Mouse (Mus musculus) hematopoietic stem cell, adult 5-6 weeks (primary cell): ENCODE measurements around the gene Gnai3. TPM values are rescaled to one million over a fixed set of nuclear protein-coding genes. Genes with fewer than 3 reads are reported as not detected.

ENCODE experiments used
- ATAC-seq, 2 experiments: fragments of 125-278 bp in 1 of 2; replicated peaks in 1 of 2; 2 replicates each; pipeline ENCODE4 v1.8.0; 2016 to 2017; ENCODE audit warnings: inconsistent platforms in 2 of 2, mild to moderate bottlenecking in 2 of 2, moderate number of reproducible peaks in 2 of 2, low read depth in 1 of 2, moderate TSS enrichment in 1 of 2; ENCODE audit not compliant: low FRiP score in 2 of 2, poor library complexity in 2 of 2, severe bottlenecking in 2 of 2, insufficient read depth in 1 of 2, low TSS enrichment in 1 of 2
- total RNA-seq: library from RNA; stranded (forward); fragments of 172-1452, 232-1000 nt; gene quantifications from 2 replicates; pipeline ENCODE4 v1.2.3, GENCODE M21; 2017

Gnai3 gene
- total RNA-seq, 1 experiment from 2014 or later: 171 TPM

DNA sequence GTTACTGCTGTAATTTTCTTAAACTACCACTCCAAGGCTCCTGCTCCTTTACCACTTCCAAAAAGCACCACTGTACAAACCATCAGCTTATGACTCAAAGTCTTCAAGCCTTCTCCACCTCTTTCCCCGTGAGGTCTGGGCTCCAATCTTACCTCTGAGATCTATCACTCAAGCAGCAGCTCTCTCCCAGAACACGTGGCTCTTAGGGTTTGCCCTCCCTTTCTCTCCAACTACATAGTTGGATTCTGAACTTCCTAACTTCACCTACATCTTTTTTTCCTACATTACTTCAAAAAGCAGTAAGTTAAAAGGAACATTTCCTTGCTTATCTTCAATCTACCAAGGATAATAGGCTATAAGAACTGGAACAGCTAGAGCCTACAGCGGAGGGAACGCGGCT is 17.4 kb downstream of the Gnai3 start:
- ATAC-seq: no peak

DNA sequence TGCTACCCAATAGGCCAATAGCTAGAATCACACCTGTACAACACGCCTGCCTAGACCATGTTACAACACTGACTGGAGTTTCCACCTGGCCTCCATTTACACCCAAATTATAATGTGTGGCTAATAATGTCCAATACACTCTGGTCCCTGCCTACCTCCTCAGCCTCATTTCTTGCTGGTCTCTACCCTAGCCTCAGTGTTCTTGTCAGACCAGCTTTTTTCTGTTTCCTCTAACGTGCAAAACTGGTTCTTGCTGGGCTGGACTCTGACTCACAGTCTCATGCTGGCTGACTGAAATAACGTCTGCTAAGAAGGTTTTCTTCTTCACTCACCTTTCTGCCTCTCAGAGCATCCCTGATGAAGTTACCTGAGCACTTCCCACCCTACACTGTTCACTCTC is 19.6 kb downstream of the Gnai3 start:
- ATAC-seq: no peak

GRCm38 (mm10) chr3:108124131-108124530 is 21.8 kb downstream of the Gnai3 start:
- no peak for ATAC-seq

DNA sequence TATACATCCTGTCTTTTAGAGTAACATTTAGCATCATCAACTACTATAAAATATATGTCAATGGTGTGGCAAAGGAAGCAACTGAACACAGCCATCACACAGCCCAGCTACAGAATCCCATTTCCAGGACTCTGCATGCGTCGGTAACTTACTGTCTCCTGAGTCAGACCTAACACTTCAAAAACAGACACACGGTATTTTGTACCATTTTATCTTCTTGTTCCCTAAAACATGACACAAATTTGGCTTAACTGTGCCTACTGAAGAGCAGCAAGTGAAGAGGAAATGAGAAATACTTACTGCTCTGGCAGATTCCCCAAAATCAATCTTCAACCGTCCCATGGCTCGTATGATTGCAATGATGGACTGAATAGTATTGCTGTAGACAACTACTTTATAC is 22.7 kb downstream of the Gnai3 start:
- no peak for ATAC-seq

- ATAC-seq: no peak
These were observed 24.8 kb downstream of the Gnai3 start for GRCm38 (mm10) chr3:108121101-108121500.

GRCm38 (mm10) chr3:108117465-108117864 is 28.5 kb downstream of the Gnai3 start:
- ATAC-seq: no peak

DNA sequence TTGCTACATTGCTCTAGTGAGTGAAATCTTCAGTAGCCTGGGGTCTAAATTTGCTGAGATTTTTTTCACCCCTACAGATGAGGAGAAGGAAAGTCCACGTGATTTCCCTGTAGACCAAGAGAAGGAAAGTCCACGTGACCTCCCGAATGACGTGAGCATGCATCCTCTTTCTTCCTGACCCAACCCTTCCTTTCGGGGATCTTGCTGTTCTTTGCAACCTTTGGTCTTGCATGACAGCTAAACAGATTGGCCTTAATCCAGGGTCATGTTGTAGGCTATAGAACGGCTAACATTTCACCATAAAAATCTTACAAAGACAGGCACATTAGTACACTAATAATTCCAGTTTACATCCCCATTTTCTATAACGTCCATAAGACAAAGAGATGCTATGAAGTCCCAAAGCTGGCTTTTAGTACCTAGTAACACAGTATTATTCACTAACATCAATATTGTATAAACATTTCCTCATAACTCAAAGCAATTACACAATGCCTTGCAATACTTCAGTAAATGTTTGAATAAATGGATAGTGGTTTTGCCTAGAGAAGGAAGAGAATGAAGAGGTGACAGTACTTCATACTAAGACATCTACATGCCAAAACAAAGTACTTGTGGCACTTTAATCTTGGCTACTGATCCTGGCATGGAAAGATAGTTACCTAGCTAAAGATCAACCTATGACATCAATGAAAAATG is 32.2 kb downstream of the Gnai3 start:
- no peak for ATAC-seq

- ATAC-seq: no peak
These were observed 33.3 kb downstream of the Gnai3 start for GRCm38 (mm10) chr3:108112666-108113065.

GRCm38 (mm10) chr3:108112246-108112645 is 33.7 kb downstream of the Gnai3 start:
- ATAC-seq: no peak

GRCm38 (mm10) chr3:108111320-108111719 is 34.6 kb downstream of the Gnai3 start:
- no peak for ATAC-seq

GRCm38 (mm10) chr3:108105281-108105680 is 40.7 kb downstream of the Gnai3 start:
- ATAC-seq: no peak

- ATAC-seq: no peak
These were observed 43.9 kb downstream of the Gnai3 start for GRCm38 (mm10) chr3:108102075-108102474.

DNA sequence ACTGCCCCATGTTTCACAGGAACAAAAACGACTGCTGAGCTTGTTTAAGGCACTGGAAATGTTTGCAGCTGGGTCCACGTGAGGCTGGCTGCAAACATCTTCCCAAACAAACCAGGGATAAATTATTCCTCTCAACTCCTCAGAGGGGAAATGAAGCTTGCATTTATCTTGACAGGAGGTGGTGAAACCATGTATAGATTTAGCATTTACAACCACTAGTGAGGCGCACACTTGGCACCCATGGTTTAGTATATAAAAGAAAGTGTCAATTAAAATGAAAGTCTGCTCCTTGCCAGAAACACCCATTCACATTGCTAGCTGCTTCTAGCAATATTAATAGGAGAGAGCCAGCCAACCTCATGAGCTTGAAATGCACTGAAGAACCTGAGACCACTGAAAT is 44.4 kb downstream of the Gnai3 start:
- ATAC-seq: no peak

- no peak for ATAC-seq
These were observed 47.6 kb downstream of the Gnai3 start for GRCm38 (mm10) chr3:108098316-108098715.

GRCm38 (mm10) chr3:108097656-108098055 is 48.3 kb downstream of the Gnai3 start:
- no peak for ATAC-seq

DNA sequence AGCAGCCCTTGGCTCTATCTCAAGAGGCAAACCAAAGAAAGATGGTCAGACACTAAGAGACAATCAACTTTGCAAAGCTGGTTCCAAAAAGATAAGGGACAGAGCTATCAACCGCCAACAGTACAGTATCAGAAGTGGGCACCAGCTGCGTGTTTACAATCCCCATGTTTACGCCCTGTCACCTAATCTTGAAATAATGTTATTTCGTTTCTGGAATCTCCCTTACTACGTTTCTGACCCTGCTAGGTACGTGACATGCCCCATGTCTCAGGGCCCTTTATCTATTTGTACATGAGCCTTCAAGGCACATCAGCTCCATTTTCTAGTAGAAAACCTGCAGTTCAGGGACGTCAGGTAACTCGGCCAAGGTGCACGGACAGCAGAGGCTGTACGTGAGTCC is 49.2 kb downstream of the Gnai3 start:
- peak in 1 of 2 experiments; percentile 22; a peak in 1 of 4 replicates for ATAC-seq

GRCm38 (mm10) chr3:108096226-108096625 is 49.7 kb downstream of the Gnai3 start:
- peak; percentile 63 to 74 for ATAC-seq

- ATAC-seq: no peak
These were observed 50.8 kb downstream of the Gnai3 start for GRCm38 (mm10) chr3:108094976-108095760.

DNA sequence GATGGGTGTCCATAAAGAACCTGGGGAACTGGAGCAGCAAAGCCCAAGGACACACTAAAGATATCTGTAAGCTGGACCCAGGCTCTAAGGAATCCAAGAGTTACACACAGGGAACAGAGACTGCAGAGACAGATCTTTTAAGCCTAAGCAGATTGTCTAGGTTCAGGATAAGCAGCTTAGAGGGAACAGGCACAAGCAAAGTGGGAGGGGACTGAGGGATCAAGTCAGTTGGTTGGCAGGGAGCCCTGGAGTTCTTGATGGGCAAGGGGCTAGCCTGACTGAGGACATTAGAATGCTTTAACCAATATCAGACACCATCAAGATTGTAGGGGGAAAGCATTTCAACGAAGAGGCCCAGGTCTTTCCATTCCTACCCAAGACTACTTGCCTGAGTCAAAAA is 51.8 kb downstream of the Gnai3 start:
- ATAC-seq: no peak
